Mouse (Mus musculus): ENCODE measurements around the gene Mybphl.

DNA sequence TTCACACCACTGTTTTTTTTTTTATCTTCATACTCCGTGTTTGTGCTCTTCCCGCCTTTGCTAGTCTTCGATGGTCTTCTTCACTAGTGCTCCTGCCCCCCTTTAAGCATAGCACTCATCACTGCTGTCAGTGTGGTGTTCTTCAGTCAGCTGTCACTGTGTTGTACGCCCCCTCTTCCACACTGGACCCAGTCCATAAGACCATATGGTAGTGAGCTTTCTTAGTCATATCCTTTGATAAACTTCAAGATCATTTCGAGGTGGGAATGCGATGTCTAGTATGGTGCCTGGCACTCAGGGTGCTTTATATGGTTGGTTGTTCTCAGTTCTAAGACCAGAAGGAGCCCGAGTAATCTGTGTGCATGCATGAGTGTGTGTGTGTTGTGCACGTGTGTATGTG is 37.4 kb upstream of the Mybphl start:
- TF ChIP-seq POLR2A (IDR thresholded peaks at IDR 0.05; ENCODE audit: insufficient read depth, low read depth, low read length) = no peak
- no peak for TF ChIP-seq CTCF (IDR thresholded peaks at IDR 0.05; ENCODE audit: insufficient read depth, low read depth, low read length)
